Mouse (Mus musculus) ES-Bruce4 (cell line): Measurements from ENCODE around the gene Tuba1c.

Experiments
- CTCF ChIP-seq: IDR thresholded peaks from one replicate; pipeline ENCODE4 v1.8.1; 2011; ENCODE audit warnings: low read depth, low read length
- EP300 ChIP-seq: IDR thresholded peaks from 2 replicates; pipeline ENCODE4 v1.6.1; 2011; ENCODE audit warnings: low read depth, low read length; ENCODE audit not compliant: insufficient read depth

DNA sequence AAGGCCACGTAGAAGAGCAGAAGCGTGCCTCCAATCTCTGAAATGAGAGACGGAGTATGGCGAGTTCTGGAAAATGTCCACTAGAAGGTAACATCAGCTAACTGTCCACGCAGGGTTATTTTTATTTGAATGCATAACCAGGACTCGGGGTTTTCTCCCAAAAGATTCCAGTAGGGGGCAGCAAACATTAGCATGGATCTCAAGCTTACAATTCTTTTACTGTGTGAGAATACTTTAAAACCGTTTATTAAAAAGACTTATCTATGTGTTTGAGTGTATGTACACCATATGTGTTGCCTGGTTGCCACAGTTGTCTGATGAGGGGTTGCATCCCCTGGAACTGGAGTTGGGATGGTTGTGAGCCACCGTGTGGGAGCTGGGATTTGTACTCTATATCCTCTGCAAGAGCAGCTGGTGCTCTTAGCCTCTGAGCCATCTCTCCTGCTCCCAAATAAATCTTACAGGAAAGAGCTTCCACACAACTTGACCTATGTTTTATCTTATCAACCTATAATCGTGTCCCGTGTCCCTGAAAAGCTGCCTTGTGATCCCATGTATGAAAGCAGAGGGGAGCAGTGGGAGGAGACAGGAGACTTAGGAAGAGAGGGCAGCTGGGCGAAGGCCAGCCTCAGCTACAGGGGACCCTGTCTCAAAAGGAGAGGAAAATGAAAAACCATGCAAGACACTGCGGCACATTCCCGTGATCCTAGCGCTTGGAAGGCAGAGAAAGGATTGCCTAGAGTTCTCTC, 29.0 kb upstream of the Tuba1c start:
- no peak for TF ChIP-seq EP300
- TF ChIP-seq CTCF = no peak
